Mouse (Mus musculus): ENCODE results near the gene Card14. TPM values are rescaled to one million over a fixed set of nuclear protein-coding genes. Genes with fewer than 3 reads are reported as not detected.

The Card14 gene
- polyA plus RNA-seq, 1 experiment from 2014 or later = 0.22 TPM

- WGBS (ENCODE audit: missing documents) = 11% methylated on average over 7 of the region's 7 CpGs
- peaks cover 19% of the 10 kb centered on the region for H3K36me3 ChIP-seq (ENCODE audit: inconsistent target)
- peak overlapping the region; percentile 95 for H3K27ac ChIP-seq
- H3K79me2 ChIP-seq (ENCODE audit: inconsistent target) = peaks cover 58% of the 10 kb centered on the region
- peak overlapping the region; percentile 98 for H3K4me3 ChIP-seq (ENCODE audit: inconsistent target)
Measured at GRCm38 (mm10) chr11:119391386-119392000, 83.9 kb downstream of the Card14 start.

GRCm38 (mm10) chr11:119392001-119392614, 84.5 kb downstream of the Card14 start:
- H3K27ac ChIP-seq = peak overlapping the region; percentile 95
- H3K79me2 ChIP-seq (ENCODE audit: inconsistent target) = peaks cover 64% of the 10 kb centered on the region
- H3K4me3 ChIP-seq (ENCODE audit: inconsistent target) = peak overlapping the region; percentile 98
- H3K36me3 ChIP-seq (ENCODE audit: inconsistent target) = peaks cover 25% of the 10 kb centered on the region
- 8% methylated on average over 9 of the region's 12 CpGs for WGBS (ENCODE audit: missing documents)

GRCm38 (mm10) chr11:119392800-119393482, 85.4 kb downstream of the Card14 start, which contains the start of gene Rnf213:
TSS of gene Rnf213 (plus strand) at chr11:119393100.
- WGBS (ENCODE audit: missing documents) = 2% methylated on average over 18 of the region's 19 CpGs

GRCm38 (mm10) chr11:119393483-119393804, 85.9 kb downstream of the Card14 start:
- WGBS (ENCODE audit: missing documents) = 1% methylated on average over 7 of the region's 7 CpGs
- Histone ChIP-seq H3K36me3 (ENCODE audit: inconsistent target) (peaks cover 32% of the 10 kb centered on the region), H3K79me2 (ENCODE audit: inconsistent target) (peaks cover 78% of the 10 kb centered on the region), H3K27ac (peak overlapping the region; percentile 95), H3K4me3 (ENCODE audit: inconsistent target) (peak overlapping the region; percentile 98)

More at GRCm38 (mm10) chr11:119392800-119393482, 85.4 kb downstream of the Card14 start, which contains the start of gene Rnf213:
- Histone ChIP-seq H3K4me3 (ENCODE audit: inconsistent target) (peak within 1 kb of the TSS; percentile 98), H3K36me3 (ENCODE audit: inconsistent target) (peaks cover 27% of the 10 kb centered on the region), H3K27ac (peak within 1 kb of the TSS; percentile 95), H3K79me2 (ENCODE audit: inconsistent target) (peaks cover 73% of the 10 kb centered on the region)

- Histone ChIP-seq H3K36me3 (ENCODE audit: inconsistent target) (peaks cover 37% of the 10 kb centered on the region), H3K4me3 (ENCODE audit: inconsistent target) (peak overlapping the region; percentile 98), H3K27ac (peak overlapping the region; percentile 95; the same call in 1 of the 2 replicates), H3K79me2 (ENCODE audit: inconsistent target) (peaks cover 85% of the 10 kb centered on the region)
- 24% methylated on average over 5 of the region's 6 CpGs for WGBS (ENCODE audit: missing documents)
Measured at GRCm38 (mm10) chr11:119394210-119394609, 86.6 kb downstream of the Card14 start.

Other genes starting within 250 kb of the Card14 start
- 7.4 to 14.3 TPM (median 12.7 TPM) in 3 replicates for gene Cbx4, start 221.5 kb upstream of the Card14 start, polyA plus RNA-seq (2018)
- 3.2 to 6.5 TPM (median 4.1 TPM) in 3 replicates for gene Tbc1d16, start 79.3 kb upstream of the Card14 start, polyA plus RNA-seq (2018)
- gene Ccdc40, start 79.2 kb upstream of the Card14 start, polyA plus RNA-seq (2018) = 0.67 to 1.2 TPM (median 0.70 TPM) in 3 replicates
- 61.8 to 138 TPM (median 92.6 TPM) in 3 replicates for gene Gaa, start 39.9 kb upstream of the Card14 start, polyA plus RNA-seq (2018)
- gene Eif4a3, start 7.7 kb upstream of the Card14 start, polyA plus RNA-seq (2018) = 73.3 to 139 TPM (median 79.7 TPM) in 3 replicates
- gene Sgsh, start 47.8 kb downstream of the Card14 start, polyA plus RNA-seq (2018) = 29.1 to 46.3 TPM (median 41.6 TPM) in 3 replicates
- 18.1 to 63.0 TPM (median 27.9 TPM) in 3 replicates for gene Slc26a11, start 47.8 kb downstream of the Card14 start, polyA plus RNA-seq (2018)
- 207 to 477 TPM (median 276 TPM) in 3 replicates for gene Rnf213, start 85.3 kb downstream of the Card14 start, polyA plus RNA-seq (2018)
- 3.4 to 6.4 TPM (median 4.1 TPM) in 3 replicates for gene Endov, start 183.6 kb downstream of the Card14 start, polyA plus RNA-seq (2018)
- gene Nptx1, start 240.0 kb downstream of the Card14 start, polyA plus RNA-seq (2018) = 0.11 to 6.8 TPM (median 0.20 TPM) in 3 replicates